Mouse (Mus musculus): ENCODE measurements around the gene Fbxl13. TPM values are rescaled to one million over a fixed set of nuclear protein-coding genes. Genes with fewer than 3 reads are reported as not detected.
A peak's percentile ranks its signal among the peaks of the same experiment; 100 is the strongest.

Gene Fbxl13
- total and polyA plus RNA-seq, 2 experiments from 2014 or later: 0.29 to 0.46 TPM

DNA sequence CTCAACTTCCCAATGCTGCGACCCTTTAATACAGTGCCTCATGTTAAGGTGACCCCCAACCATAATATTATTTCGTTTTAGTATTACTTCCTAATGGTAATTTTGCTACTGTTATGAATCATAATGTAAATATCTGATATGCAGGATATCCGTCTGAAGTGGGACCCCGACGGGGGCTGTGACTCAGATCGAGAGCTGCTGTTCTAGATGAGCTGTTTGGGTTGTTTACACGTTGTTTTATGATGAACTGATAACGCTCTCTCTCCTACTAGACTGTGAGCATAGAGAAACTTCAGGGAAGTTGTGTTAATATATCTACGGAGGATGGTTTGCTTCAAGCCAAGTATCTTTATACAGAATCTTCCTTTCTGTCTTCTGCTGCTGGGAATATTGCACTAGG is 207.0 kb downstream of the Fbxl13 start:
- H3K9ac ChIP-seq: no peak overlapping the region
- 92% methylated on average over 9 of the region's 9 CpGs for WGBS
- TF ChIP-seq CTCF (IDR thresholded peaks at IDR 0.05; ENCODE audit: low read depth): no peak
- ATAC-seq (no peak), DNase-seq (no peak)
- H3K36me3 ChIP-seq (ENCODE audit: insufficient read depth): no peaks in the 10 kb centered on the region
- H3K9me3 ChIP-seq (ENCODE audit: low read length): no peaks in the 10 kb centered on the region
- H3K4me2 ChIP-seq (ENCODE audit: low read depth): no peak overlapping the region
- no peak overlapping the region for H3K27ac ChIP-seq (ENCODE audit: low read depth, low read length)
- H3K4me3 ChIP-seq (ENCODE audit: low read depth, low read length): no peak overlapping the region
- H3K27me3 ChIP-seq (ENCODE audit: insufficient read depth, low read length): no peaks in the 10 kb centered on the region
- H3K4me1 ChIP-seq (ENCODE audit: insufficient read depth): no peaks in the 10 kb centered on the region

DNA sequence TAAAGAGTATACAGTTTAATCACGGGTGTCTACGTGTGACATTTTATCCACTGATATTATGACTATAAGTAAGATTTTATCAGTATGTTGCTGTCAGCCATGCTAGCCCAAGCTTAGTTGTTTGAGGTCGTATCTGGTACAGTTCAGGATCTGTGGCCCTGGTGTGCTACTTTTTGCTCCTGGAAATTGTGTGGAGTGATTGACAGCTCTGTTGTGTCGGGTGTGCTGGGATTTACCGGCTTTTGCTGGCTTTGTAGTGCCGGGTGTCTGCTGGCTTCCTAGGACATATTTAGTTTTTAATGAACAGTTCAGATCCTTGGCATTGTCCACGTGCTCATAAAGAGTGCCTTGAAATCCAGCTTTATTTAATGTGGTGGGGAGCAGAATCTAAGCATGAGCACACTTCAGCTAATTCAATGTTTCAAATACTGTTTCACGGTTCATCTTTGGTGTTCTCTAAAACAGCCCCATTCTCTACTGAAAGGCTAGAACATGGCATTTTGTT is 208.9 kb downstream of the Fbxl13 start:
- no peak for ATAC-seq

DNA sequence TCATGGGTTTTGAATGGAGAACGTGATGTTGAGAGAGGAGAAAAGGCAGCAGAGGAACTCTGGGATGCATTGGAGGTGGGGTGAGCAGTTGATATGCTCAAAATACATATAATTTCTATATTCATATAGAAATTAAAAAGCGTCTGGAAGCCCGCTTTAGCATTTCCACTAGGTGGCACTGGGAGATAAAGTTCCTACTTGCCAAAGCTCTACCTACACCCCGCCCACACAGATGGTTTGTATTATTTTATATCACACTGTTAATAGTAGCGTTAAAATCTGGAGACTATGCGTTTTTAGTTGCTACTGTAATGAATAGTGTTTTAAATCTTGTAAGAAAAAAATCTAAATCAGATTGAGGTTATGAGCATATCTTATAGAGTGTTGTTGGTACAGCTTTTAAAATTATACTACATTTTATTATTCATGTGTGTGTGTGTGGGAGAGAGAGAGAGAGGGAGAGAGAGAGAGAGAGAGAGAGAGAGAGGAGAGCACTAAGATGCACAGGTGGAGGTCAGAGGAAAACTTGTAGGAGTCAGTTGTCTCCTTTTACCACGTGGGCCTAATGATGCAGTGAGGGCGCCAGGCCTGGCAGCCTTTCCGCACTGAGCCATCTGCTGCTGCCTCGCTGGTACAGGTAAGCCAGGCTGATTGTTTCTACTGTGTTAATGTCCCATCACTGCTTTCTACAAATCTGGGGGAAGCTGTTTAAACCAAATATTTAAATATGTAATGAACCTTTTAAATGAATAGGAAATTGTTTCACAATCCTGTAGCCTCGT is 211.1 kb downstream of the Fbxl13 start:
- DNase-seq (peak; percentile 73), ATAC-seq (peak; percentile 85)
- TF ChIP-seq CTCF (IDR thresholded peaks at IDR 0.05; ENCODE audit: low read depth): peak; percentile 71
- Histone ChIP-seq H3K4me2 (ENCODE audit: low read depth) (no peak overlapping the region), H3K9me3 (ENCODE audit: low read length) (no peaks in the 10 kb centered on the region), H3K27me3 (ENCODE audit: insufficient read depth, low read length) (no peaks in the 10 kb centered on the region), H3K4me1 (ENCODE audit: insufficient read depth) (no peaks in the 10 kb centered on the region), H3K27ac (ENCODE audit: low read depth, low read length) (no peak overlapping the region), H3K4me3 (ENCODE audit: low read depth, low read length) (no peak overlapping the region), H3K9ac (no peak overlapping the region), H3K36me3 (ENCODE audit: insufficient read depth) (no peaks in the 10 kb centered on the region)
- 61% methylated on average over 11 of the region's 11 CpGs for WGBS

More for the DNA sequence above, 208.9 kb downstream of the Fbxl13 start:
- Histone ChIP-seq H3K27ac (ENCODE audit: low read depth, low read length) (no peak overlapping the region), H3K9me3 (ENCODE audit: low read length) (no peaks in the 10 kb centered on the region), H3K27me3 (ENCODE audit: insufficient read depth, low read length) (no peaks in the 10 kb centered on the region), H3K9ac (no peak overlapping the region), H3K4me1 (ENCODE audit: insufficient read depth) (no peaks in the 10 kb centered on the region), H3K36me3 (ENCODE audit: insufficient read depth) (no peaks in the 10 kb centered on the region), H3K4me2 (ENCODE audit: low read depth) (no peak overlapping the region), H3K4me3 (ENCODE audit: low read depth, low read length) (no peak overlapping the region)
- no peak for TF ChIP-seq CTCF (IDR thresholded peaks at IDR 0.05; ENCODE audit: low read depth)
- WGBS: 24% methylated on average over 8 of the region's 8 CpGs
- DNase-seq: no peak

Other genes with a start within 250 kb of the Fbxl13 start
- gene Ccdc146, start 221.0 kb downstream of the Fbxl13 start, total RNA-seq (2014; rRNA removed): 0.77 and 1.1 TPM in 2 replicates
- gene Ccdc146, start 221.0 kb downstream of the Fbxl13 start, polyA plus RNA-seq (2015; fragmentation: Nextera tagmentation; extraction: Ambion mirVana): 0.62 and 1.7 TPM in 2 replicates
- 11.1 and 14.2 TPM in 2 replicates for gene Fam185a, start 220.7 kb downstream of the Fbxl13 start, total RNA-seq (2014; rRNA removed)
- gene Fam185a, start 220.7 kb downstream of the Fbxl13 start, polyA plus RNA-seq (2015; fragmentation: Nextera tagmentation; extraction: Ambion mirVana): 7.6 and 10.5 TPM in 2 replicates
- 2.0 and 7.9 TPM in 2 replicates for gene Lrrc17, start 102.1 kb downstream of the Fbxl13 start, total RNA-seq (2014; rRNA removed)
- gene Lrrc17, start 102.1 kb downstream of the Fbxl13 start, polyA plus RNA-seq (2015; fragmentation: Nextera tagmentation; extraction: Ambion mirVana): 3.1 and 4.9 TPM in 2 replicates
- gene Armc10, start 179 bp upstream of the Fbxl13 start, total RNA-seq (2014; rRNA removed): 108 and 118 TPM in 2 replicates
- gene Armc10, start 179 bp upstream of the Fbxl13 start, polyA plus RNA-seq (2015; fragmentation: Nextera tagmentation; extraction: Ambion mirVana): 48.8 and 51.0 TPM in 2 replicates
- 2.7 and 3.7 TPM in 2 replicates for gene Napepld, start 55.8 kb upstream of the Fbxl13 start, total RNA-seq (2014; rRNA removed)
- 1.1 TPM in 2 replicates for gene Napepld, start 55.8 kb upstream of the Fbxl13 start, polyA plus RNA-seq (2015; fragmentation: Nextera tagmentation; extraction: Ambion mirVana)
- 94.9 and 102 TPM in 2 replicates for gene Pmpcb, start 91.5 kb upstream of the Fbxl13 start, total RNA-seq (2014; rRNA removed)
- gene Pmpcb, start 91.5 kb upstream of the Fbxl13 start, polyA plus RNA-seq (2015; fragmentation: Nextera tagmentation; extraction: Ambion mirVana): 64.7 and 68.6 TPM in 2 replicates
- 42.7 and 48.4 TPM in 2 replicates for gene Dnajc2, start 139.6 kb upstream of the Fbxl13 start, total RNA-seq (2014; rRNA removed)
- 70.2 and 73.1 TPM in 2 replicates for gene Dnajc2, start 139.6 kb upstream of the Fbxl13 start, polyA plus RNA-seq (2015; fragmentation: Nextera tagmentation; extraction: Ambion mirVana)
- 48.8 and 52.7 TPM in 2 replicates for gene Psmc2, start 139.6 kb upstream of the Fbxl13 start, total RNA-seq (2014; rRNA removed)
- 182 and 195 TPM in 2 replicates for gene Psmc2, start 139.6 kb upstream of the Fbxl13 start, polyA plus RNA-seq (2015; fragmentation: Nextera tagmentation; extraction: Ambion mirVana)
- 0.08 and 0.38 TPM in 2 replicates for gene Slc26a5, start 220.0 kb upstream of the Fbxl13 start, total RNA-seq (2014; rRNA removed)
- gene Slc26a5, start 220.0 kb upstream of the Fbxl13 start, polyA plus RNA-seq (2015; fragmentation: Nextera tagmentation; extraction: Ambion mirVana): 0.21 and 0.35 TPM in 2 replicates